Mouse (Mus musculus): ENCODE data around the gene Gm17387.
A peak's percentile ranks its signal among the peaks of the same experiment; 100 is the strongest.
"Not testable (repeated sequence)": the region's sequence is repeated elsewhere in the genome, so short reads cannot be mapped to it uniquely, and the experiment has no call there.

The Gm17387 gene

GRCm38 (mm10) chr7:141016707-141017697, 11.9 kb upstream of the Gm17387 start:
- no peak for DNase-seq (ENCODE audit: low spot score in 2 of 2)

DNA sequence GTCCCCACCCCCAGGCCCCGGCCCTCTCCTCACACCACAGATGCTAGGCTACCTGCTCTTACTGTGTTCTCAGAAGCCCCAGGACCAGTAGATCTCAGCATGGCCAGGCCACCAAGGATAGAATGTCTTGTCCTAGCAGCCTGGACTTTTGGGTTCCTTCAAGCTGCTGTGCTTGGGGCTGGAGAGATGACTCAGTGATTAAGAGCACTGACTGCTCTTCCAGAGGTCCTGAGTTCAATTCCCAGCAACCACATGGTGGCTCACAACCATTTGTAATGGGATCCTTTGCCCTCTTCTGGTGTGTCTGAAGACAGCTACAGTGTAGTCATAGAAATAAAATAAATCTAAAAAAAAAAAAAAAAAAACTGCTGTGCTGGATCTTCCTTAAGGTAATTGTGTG, 11.1 kb upstream of the Gm17387 start, which contains the start of gene Ifitm6:
Gene Ifitm6, minus strand, starts transcription at position 101 of the 400 bp plus-strand sequence.
- DNase-seq (ENCODE audit: low spot score in 2 of 2): not testable (repeated sequence)

GRCm38 (mm10) chr7:141019028-141019427, 9.9 kb upstream of the Gm17387 start:
- DNase-seq (ENCODE audit: low spot score in 2 of 2): no peak

DNA sequence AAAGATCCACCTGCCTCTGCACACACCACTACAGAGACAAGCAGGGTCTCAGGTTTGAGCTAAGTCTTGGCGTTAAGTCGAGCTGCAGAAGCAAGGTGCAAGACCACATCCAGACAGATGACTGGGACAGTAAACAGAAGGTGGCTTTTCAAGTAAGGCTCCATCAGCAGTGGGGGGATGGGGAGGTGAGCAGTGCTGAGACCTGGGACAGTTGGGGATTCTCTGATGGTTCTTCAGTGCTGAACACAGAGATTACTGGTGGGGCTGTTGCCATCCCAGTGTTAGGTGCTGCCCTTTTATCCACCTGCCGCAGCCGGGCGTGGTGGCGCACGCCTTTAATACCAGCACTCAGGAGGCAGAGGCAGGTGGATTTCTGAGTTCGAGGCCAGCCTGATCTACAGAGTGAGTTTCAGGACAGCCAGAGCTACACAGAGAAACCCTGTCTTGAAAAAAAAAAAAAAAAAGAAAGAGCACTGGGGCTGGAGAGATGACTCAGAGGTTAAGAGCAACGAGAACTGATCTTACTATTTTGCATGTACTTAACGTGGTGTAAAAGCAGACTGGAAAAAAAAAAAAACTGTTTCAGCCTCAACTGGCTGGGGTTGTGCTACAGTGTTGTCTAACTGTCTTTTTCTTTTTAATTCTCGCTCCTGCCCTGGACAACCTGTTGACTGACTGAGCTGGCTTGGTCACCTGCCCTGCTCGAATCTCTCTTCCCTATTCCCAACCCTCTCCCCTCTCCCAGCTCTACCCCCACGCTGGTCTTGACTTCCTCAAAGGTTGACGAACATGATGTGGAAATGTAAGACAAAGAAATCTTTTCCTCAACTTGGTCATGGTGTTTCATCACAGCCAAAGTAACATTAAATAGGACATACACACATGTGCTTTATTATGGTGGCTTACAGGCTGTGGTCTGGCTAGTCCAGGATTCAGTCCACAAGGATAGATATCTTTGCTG, 7.2 kb upstream of the Gm17387 start:
- DNase-seq (ENCODE audit: low spot score in 2 of 2): no peak

DNA sequence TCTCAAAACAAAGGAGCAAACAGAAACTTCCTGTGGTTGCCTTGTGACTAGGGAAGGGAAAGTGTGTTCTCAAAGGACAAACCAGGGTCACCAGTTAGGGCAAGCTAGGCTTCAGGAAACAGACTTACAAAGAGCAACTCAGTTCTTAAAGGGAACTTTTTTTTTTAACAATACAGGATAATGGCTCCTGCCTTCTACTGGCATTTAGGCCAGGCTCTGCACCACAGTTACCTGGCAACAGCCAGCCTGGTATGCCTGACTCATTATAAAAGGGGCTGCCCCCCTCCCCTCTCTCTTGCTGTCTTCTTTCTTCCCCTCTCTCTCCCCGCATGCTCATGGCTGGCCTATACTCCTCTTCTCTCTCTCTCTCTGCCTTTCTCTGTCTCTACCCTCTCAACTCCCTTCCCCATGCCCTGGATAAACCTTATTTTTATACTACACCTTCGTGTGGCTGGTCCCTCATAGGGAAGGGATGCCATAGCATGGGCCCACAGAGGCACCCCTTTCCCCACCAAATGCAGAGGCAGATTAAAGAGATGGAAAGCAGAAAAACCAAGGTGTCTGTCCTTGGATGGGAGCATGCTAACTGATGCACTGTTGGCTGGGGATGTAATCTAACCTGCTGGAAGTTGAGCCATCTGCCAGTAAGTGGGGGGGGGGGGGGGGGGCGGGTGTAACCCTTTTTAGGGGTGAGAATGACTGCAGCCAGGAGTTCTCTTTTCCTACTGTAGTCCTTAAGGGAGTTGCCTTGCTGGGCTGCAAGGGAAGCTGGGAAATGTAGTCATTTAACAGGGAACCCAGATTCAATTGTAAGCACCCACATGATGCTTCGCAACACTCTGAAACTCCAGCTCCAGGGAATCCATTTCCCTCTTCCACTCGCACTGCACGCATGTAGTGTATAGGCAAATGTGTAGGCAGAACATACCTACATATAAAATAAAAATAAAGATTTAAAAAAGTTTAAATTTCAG, 3.8 kb upstream of the Gm17387 start:
- DNase-seq (ENCODE audit: low spot score in 2 of 2): no peak

DNA sequence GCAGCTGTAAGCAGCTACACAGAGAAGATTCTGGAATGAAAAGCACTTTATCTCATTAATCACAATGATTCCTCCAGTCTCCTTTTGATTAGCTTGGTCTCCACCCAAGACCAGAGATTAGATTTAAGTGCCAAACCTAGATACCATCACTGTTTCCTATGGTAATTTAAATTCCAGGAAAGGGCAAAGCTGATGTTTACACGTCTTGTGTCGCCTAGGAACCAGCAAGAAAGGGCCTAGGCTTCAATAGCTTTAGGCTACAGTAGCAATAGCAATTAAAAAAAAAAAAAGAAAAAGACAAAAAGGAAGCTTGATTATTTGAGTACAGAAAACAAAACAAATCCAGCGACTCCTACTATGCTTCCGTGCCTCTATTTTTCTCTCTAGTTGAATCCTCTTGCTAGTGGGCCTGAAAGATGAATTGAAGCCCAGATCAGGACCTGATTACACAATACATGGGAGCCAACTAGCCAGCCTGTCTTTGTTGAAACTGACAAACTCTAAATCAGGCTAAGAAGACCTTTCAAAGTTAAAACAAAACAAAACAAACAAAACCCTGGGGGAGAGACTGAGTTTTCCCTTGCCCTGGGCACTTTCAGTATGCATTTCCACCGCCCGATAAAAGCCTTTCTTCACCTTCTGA, 2.7 kb upstream of the Gm17387 start:
- no peak for DNase-seq (ENCODE audit: low spot score in 2 of 2)

GRCm38 (mm10) chr7:141026740-141027098, 2.2 kb upstream of the Gm17387 start:
- no peak for DNase-seq (ENCODE audit: low spot score in 2 of 2)

GRCm38 (mm10) chr7:141030390-141030789, 1.5 kb downstream of the Gm17387 start:
- DNase-seq (ENCODE audit: low spot score in 2 of 2): no peak

- no peak for DNase-seq (ENCODE audit: low spot score in 2 of 2)
These were observed 3.7 kb downstream of the Gm17387 start for GRCm38 (mm10) chr7:141032458-141033167.

DNA sequence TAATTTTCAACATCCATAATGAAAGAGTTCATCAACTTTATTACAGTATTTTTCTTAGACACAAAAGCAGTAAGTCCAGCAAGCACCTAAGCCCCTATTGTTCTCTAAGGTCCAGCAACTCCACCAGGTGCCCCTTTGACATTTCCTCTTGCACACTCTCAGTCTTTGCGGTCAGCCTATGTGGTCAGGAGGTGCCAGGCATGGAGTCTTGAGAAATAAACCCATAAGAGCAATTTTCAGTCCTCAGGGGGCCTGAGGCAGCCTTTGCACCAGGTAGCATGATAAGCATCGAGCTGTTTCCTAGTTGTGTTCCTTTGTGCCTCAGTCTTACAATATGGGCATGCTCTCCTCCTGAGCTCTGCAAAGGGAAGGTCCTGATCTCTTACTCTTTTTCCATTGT, 7.7 kb downstream of the Gm17387 start:
- DNase-seq (ENCODE audit: low spot score in 2 of 2): not testable (repeated sequence)

DNA sequence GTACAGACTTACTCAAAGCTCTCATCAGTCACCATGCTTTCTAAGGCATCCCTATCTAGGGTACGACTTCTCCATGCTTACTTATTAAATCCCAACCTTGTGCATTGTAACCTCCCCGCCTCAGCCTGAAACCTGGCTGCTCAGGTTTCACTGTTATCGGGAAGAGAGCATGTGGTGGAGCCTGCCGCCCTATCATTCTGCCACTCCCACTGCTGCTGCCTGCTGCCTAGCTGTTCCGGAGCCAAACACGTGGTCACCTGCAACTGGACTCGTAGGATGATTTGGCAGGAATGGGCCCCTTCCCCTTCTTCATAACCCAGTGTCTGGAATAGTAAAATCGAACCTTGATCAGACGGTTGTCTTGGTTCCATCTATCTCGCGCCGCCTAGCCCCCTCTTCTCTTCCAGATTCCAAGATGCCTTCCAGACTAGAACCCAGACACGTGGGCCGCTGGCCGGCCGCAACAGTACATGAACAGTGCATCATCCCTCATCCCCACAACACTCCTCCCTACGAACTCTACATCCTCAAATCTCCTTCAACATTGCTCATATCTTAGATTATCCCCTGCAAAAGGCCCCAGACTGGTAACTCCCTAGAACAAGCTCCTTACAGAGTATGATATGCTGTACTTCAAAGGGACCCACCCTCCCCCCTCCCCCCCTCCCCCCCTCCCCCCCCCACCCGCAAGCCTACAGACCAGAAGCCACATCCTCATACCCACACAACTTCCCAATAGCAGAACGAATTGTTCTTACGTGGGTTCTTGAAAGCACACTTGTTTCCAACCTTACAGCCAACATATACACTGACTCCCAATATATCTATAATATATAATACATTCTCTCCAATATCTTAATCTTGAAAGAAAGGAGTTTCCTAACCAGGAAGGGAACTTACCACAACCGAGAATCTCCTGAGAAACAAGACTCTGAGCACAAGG, 9.4 kb downstream of the Gm17387 start:
- DNase-seq (ENCODE audit: low spot score in 2 of 2): no peak

GRCm38 (mm10) chr7:141039386-141040107, 10.6 kb downstream of the Gm17387 start:
- DNase-seq (ENCODE audit: low spot score in 2 of 2): no peak

DNA sequence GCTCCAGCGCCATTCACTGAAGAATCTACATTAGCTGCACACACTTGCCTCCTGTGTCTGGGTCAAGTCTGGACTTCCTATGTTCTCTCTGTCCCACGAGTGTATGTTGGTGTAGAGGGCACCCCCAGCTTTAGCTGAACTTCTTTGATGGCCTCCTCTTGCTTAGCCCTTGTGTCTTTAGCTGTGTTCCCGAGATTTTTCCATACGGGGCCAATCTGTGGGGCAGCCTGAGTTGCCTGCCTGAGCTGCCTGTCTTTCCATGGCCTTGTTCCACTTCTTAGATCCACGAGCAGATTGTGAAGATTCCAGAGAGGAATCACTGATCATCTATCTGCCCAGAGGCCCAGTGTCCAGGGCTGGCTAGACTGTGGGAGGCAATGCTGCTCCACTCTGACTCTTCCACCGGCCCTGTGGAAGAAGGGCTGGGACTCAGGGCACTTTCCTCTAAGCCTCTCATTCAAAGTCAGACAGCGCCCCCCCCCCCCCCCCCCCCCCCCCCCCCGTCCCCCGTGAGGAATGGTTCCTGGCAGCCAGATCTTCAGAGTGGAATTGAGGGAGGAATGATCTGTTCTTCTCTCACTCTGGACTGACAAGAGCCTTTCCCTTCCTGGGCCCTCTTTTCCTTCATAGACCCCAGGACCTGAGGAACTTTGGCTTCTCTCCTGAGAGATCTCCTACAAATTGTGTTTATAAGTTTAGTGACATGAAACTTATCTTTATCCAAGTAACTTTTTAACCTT, 12.1 kb downstream of the Gm17387 start:
- no peak for DNase-seq (ENCODE audit: low spot score in 2 of 2)

DNA sequence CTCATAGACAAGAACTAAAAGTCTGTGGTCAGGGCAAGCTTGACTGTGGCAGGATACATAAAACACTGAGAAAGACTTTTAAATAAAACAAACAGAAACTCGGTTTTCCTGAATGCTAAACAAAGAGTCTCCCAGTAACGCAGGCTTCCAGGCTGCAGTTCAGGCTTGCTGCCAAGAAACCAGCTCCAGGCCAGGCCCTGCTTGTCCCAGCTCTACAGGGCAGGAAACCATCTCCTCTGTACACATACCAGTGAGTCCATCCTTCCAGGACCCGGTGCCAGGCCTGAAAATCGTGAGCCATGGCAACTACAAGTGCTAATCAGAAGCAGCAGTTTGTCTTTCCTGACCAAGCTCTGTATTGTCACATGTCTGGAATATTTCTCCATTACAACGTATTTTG, 12.7 kb downstream of the Gm17387 start:
- peak; percentile 51 to 77 for DNase-seq (ENCODE audit: low spot score in 2 of 2)

- peak in 1 of 2 experiments; percentile 33 for DNase-seq (ENCODE audit: low spot score in 2 of 2)
These were observed 13.6 kb downstream of the Gm17387 start for GRCm38 (mm10) chr7:141042539-141042938.

DNA sequence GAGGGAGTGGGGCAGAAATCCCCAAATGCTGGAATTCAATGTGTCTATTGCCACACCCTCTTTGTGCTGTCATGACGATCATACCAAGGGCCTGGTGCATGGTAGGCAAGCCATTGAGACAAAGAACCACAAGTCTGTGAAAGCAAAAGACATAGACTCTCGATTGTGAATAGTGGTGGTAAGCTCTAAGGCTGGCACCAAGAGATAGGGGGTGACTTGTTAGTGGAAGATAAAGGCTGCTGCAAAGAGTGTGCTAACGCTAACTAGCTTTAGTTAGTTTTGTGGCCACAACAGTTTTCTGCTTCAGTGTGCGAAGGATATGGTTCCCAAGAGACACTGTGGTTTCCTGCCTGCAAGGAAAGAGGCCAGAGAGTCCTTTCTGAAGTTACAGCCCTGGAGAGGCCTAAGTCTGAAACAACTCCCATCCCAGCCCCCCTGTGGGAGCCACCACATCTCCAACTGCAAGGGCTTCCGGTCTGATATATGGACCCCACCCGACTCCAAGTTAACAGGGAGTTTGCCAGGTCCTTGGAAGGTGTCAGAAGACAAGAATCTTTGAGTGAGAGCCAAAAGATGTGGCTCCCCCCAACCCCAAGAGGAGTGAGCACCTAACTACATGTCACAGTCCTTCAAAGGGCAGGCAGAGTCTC, 18.1 kb downstream of the Gm17387 start:
- DNase-seq (ENCODE audit: low spot score in 2 of 2): no peak
